In the genomic region with DNA sequence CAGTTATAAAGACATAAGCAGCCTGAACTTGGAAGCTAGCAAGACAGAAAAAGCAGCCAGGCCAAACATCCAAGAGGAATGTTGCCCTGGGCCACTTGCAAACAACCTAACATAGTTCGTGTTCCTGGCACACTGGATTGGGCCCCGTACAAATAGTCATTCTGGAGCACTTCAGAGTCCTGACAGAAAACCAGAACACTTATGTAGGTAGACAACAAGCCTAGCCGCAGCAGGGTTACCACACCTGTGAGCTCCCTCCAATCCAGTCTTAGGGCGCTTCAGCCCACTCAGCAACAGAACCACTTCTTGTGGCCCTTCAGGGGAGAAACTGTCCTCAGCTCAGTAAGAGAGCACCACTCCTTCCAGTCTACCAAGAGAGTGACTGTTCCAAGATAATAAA, we compare ENCODE assay signal across 25 mouse cellular contexts. TPM values are rescaled to one million over a fixed set of nuclear protein-coding genes. Genes with fewer than 3 reads are reported as not detected.
DNase-seq lines count a peak whose midpoint lies in the region; ATAC-seq lines count a peak whose summit lies in the region.
"Had no signal": no experiment of that assay in that cellular context is flagged by ENCODE, and none has a peak within 500 bp of the region (broad histone marks: within the 10 kb centered on the region; RNA-seq: fewer than 3 reads in every experiment).

No protein-coding gene starts in this region.

- peak; percentile 93 for DNase-seq in heart, adult 11 months
- peak; percentile 14 for DNase-seq in midbrain, embryonic 11.5 days (ENCODE audit: low spot score, missing footprints)
- DNase-seq in natural killer cell, adult 2 months (ENCODE audit: low spot score in 2 of 2), result no peak
- no peak for DNase-seq in B cell, adult 2 months
- DNase-seq: adrenal gland, postnatal 36 days; cerebellum, adult 11 months; cerebellum, adult 9-11 months; forebrain, postnatal 0 days; kidney, adult 2 months; layer of hippocampus, adult 9-11 months; left cerebral cortex, postnatal 4 days; right cerebral cortex, postnatal 4 days; thymus, postnatal 14 days had no signal

- no peaks in the 10 kb centered on the region for H3K27me3 ChIP-seq in heart, embryonic 11.5 days (ENCODE audit: control insufficient read depth, insufficient read depth, low read length)
- no peaks in the 10 kb centered on the region for H3K27me3 ChIP-seq in midbrain, embryonic 11.5 days (ENCODE audit: control insufficient read depth, insufficient read depth, low read length)
- no peaks in the 10 kb centered on the region for H3K27me3 ChIP-seq in midbrain, embryonic 13.5 days
- no peaks in the 10 kb centered on the region for H3K27me3 ChIP-seq in lung, embryonic 16.5 days (ENCODE audit: control insufficient read depth, insufficient read depth, low read depth, low read length)
- H3K27me3 ChIP-seq: hindbrain, embryonic 15.5 days; limb, embryonic 15.5 days; midbrain, embryonic 12.5 days had no signal

- H3K4me3 ChIP-seq in heart, embryonic 11.5 days (ENCODE audit: low read depth, low read length), result no peak overlapping the region
- no peak overlapping the region for H3K4me3 ChIP-seq in midbrain, embryonic 11.5 days (ENCODE audit: low read depth, low read length)
- H3K4me3 ChIP-seq in midbrain, embryonic 13.5 days (replicated peaks), result no peak overlapping the region
- no peak overlapping the region for H3K4me3 ChIP-seq in lung, embryonic 16.5 days (ENCODE audit: low read length)
- H3K4me3 ChIP-seq: embryonic facial prominence, embryonic 10.5 days; hindbrain, embryonic 15.5 days; left cerebral cortex, adult 2 months; limb, embryonic 15.5 days; midbrain, embryonic 12.5 days had no signal

- H3K9me3 ChIP-seq in heart, embryonic 11.5 days (replicated peaks; ENCODE audit: control insufficient read depth, low read length), result no peaks in the 10 kb centered on the region
- no peaks in the 10 kb centered on the region for H3K9me3 ChIP-seq in midbrain, embryonic 11.5 days (ENCODE audit: control insufficient read depth, low read length)
- no peaks in the 10 kb centered on the region for H3K9me3 ChIP-seq in midbrain, embryonic 13.5 days
- no peaks in the 10 kb centered on the region for H3K9me3 ChIP-seq in lung, embryonic 16.5 days (ENCODE audit: control insufficient read depth, low read length)
- H3K9me3 ChIP-seq: embryonic facial prominence, embryonic 10.5 days; hindbrain, embryonic 15.5 days; limb, embryonic 15.5 days; midbrain, embryonic 12.5 days had no signal

- H3K4me2 ChIP-seq in heart, embryonic 11.5 days, result no peak overlapping the region
- H3K4me2 ChIP-seq in midbrain, embryonic 11.5 days, result no peak overlapping the region
- H3K4me2 ChIP-seq in midbrain, embryonic 13.5 days (replicated peaks), result no peak overlapping the region
- H3K4me2 ChIP-seq in lung, embryonic 16.5 days (ENCODE audit: low read depth, low read length), result no peak overlapping the region
- H3K4me2 ChIP-seq: hindbrain, embryonic 15.5 days; limb, embryonic 15.5 days; midbrain, embryonic 12.5 days had no signal

- peaks cover 3% of the 10 kb centered on the region; the same call in 1 of the 2 replicates for H3K36me3 ChIP-seq in heart, embryonic 11.5 days (ENCODE audit: control insufficient read depth, insufficient read depth, low read length)
- H3K36me3 ChIP-seq in midbrain, embryonic 11.5 days (ENCODE audit: control insufficient read depth, insufficient read depth, low read length), result peaks cover 6% of the 10 kb centered on the region; the same call in 1 of the 2 replicates
- H3K36me3 ChIP-seq in midbrain, embryonic 13.5 days, result peaks cover 31% of the 10 kb centered on the region
- H3K36me3 ChIP-seq in lung, embryonic 16.5 days (ENCODE audit: control insufficient read depth, insufficient read depth, low read length), result peaks cover 17% of the 10 kb centered on the region

- H3K27ac ChIP-seq in heart, embryonic 11.5 days (ENCODE audit: low read depth, low read length), result no peak overlapping the region
- H3K27ac ChIP-seq in midbrain, embryonic 11.5 days (ENCODE audit: low read depth, low read length), result no peak overlapping the region
- no peak overlapping the region for H3K27ac ChIP-seq in midbrain, embryonic 13.5 days
- no peak overlapping the region; the same call in 1 of the 2 replicates for H3K27ac ChIP-seq in lung, embryonic 16.5 days (ENCODE audit: low read length)
- H3K27ac ChIP-seq: embryonic facial prominence, embryonic 10.5 days; hindbrain, embryonic 15.5 days; kidney, postnatal 0 days; left cerebral cortex, adult 2 months; limb, embryonic 15.5 days; liver, embryonic 14.5 days; midbrain, embryonic 12.5 days had no signal

- no peak overlapping the region for H3K9ac ChIP-seq in heart, embryonic 11.5 days (ENCODE audit: low read depth, low read length)
- H3K9ac ChIP-seq in midbrain, embryonic 11.5 days (ENCODE audit: low read length), result no peak overlapping the region
- no peak overlapping the region for H3K9ac ChIP-seq in midbrain, embryonic 13.5 days (replicated peaks)
- no peak overlapping the region for H3K9ac ChIP-seq in lung, embryonic 16.5 days (ENCODE audit: low read length)
- H3K9ac ChIP-seq: forebrain, postnatal 0 days; hindbrain, embryonic 15.5 days; limb, embryonic 15.5 days; liver, embryonic 14.5 days; midbrain, embryonic 12.5 days had no signal

- ATAC-seq in heart, embryonic 11.5 days (replicated peaks; ENCODE audit: insufficient number of reproducible peaks, low FRiP score, low TSS enrichment), result no peak
- no peak for ATAC-seq in midbrain, embryonic 11.5 days (ENCODE audit: low FRiP score)
- ATAC-seq in midbrain, embryonic 13.5 days, result no peak
- peak; percentile 61; the same call in 1 of the 2 replicates for ATAC-seq in lung, embryonic 16.5 days (ENCODE audit: low read depth)
- ATAC-seq in megakaryocyte progenitor cell, adult 5-6 weeks (replicated peaks; ENCODE audit: poor library complexity), result no peak
- ATAC-seq: CD4-positive, CD25-positive, alpha-beta regulatory T cell, adult 4 months; forebrain, postnatal 0 days had no signal

- 90% methylated on average over 4 of the region's 4 CpGs for WGBS in heart, embryonic 11.5 days (ENCODE audit: insufficient replicate concordance)
- WGBS in midbrain, embryonic 11.5 days, result 92% methylated on average over 4 of the region's 4 CpGs
- 93% methylated on average over 4 of the region's 4 CpGs for WGBS in midbrain, embryonic 13.5 days
- WGBS in lung, embryonic 16.5 days, result 61% methylated on average over 4 of the region's 4 CpGs

- peaks cover 19% of the 10 kb centered on the region for H3K4me1 ChIP-seq in heart, embryonic 11.5 days (ENCODE audit: control insufficient read depth, insufficient read depth, low read length)
- no peaks in the 10 kb centered on the region for H3K4me1 ChIP-seq in midbrain, embryonic 11.5 days (ENCODE audit: control insufficient read depth, insufficient read depth, low read length)
- H3K4me1 ChIP-seq in midbrain, embryonic 13.5 days (replicated peaks), result peaks cover 27% of the 10 kb centered on the region
- H3K4me1 ChIP-seq in lung, embryonic 16.5 days (replicated peaks; ENCODE audit: control insufficient read depth, insufficient read depth, low read length), result peaks cover 9% of the 10 kb centered on the region

RNA-seq across cellular contexts. Expression of gene Camsap1, which starts 13.8 kb away (rescaled TPM):
- polyA plus RNA-seq in heart, embryonic 11.5 days (2014; fragmentation: Nextera tagmentation; extraction: Ambion mirVana), result 8.9 and 14.1 TPM in 2 replicates
- polyA plus RNA-seq in midbrain, embryonic 11.5 days (2014; fragmentation: Nextera tagmentation; extraction: Ambion mirVana), result 34.4 and 46.8 TPM in 2 replicates
- polyA plus RNA-seq in midbrain, embryonic 13.5 days (2015; fragmentation: Nextera tagmentation; extraction: Ambion mirVana), result 49.6 and 59.1 TPM in 2 replicates
- polyA plus RNA-seq in lung, embryonic 16.5 days (2015; fragmentation: Nextera tagmentation; extraction: Ambion mirVana), result 5.6 and 5.8 TPM in 2 replicates
- total RNA-seq in megakaryocyte progenitor cell, adult 5-6 weeks (2015), result 12.5 and 13.2 TPM in 2 replicates
- 7.9 and 14.2 TPM in 2 replicates for total RNA-seq in megakaryocyte progenitor cell, adult 5-6 weeks (2017)

RNA-seq across cellular contexts. Expression of gene Ubac1, which starts 52.2 kb away (rescaled TPM):
- 136 and 141 TPM in 2 replicates for polyA plus RNA-seq in heart, embryonic 11.5 days (2014; fragmentation: Nextera tagmentation; extraction: Ambion mirVana)
- polyA plus RNA-seq in midbrain, embryonic 11.5 days (2014; fragmentation: Nextera tagmentation; extraction: Ambion mirVana), result 96.1 and 101 TPM in 2 replicates
- polyA plus RNA-seq in midbrain, embryonic 13.5 days (2015; fragmentation: Nextera tagmentation; extraction: Ambion mirVana), result 93.6 and 104 TPM in 2 replicates
- 66.2 and 66.3 TPM in 2 replicates for polyA plus RNA-seq in lung, embryonic 16.5 days (2015; fragmentation: Nextera tagmentation; extraction: Ambion mirVana)
- total RNA-seq in megakaryocyte progenitor cell, adult 5-6 weeks (2015), result 62.2 and 62.7 TPM in 2 replicates
- 34.4 and 44.1 TPM in 2 replicates for total RNA-seq in megakaryocyte progenitor cell, adult 5-6 weeks (2017)

Comparison
In these comparisons a context has a peak if more than half of its experiments do, and no peak if none do; other contexts are left out.
1. DNase-seq: peak in heart, adult 11 months (single experiment) and midbrain, embryonic 11.5 days (single experiment); none in natural killer cell, adult 2 months (0 of 2) and B cell, adult 2 months (0 of 2).